Mouse (Mus musculus): ENCODE data around the gene Zmym1. TPM values are rescaled to one million over a fixed set of nuclear protein-coding genes. Genes with fewer than 3 reads are reported as not detected.
"Not testable (repeated sequence)": the region's sequence is repeated elsewhere in the genome, so short reads cannot be mapped to it uniquely, and the experiment has no call there.

Zmym1 gene
- polyA plus RNA-seq, 3 experiments from 2014 or later, result 19.6 to 26.7 (median 22.5) TPM

- no peak for ATAC-seq
These were observed 34.1 kb downstream of the Zmym1 start for GRCm38 (mm10) chr4:127026826-127027225.

GRCm38 (mm10) chr4:127024240-127024639 lies 36.7 kb downstream of the Zmym1 start:
- ATAC-seq, result no peak

DNA sequence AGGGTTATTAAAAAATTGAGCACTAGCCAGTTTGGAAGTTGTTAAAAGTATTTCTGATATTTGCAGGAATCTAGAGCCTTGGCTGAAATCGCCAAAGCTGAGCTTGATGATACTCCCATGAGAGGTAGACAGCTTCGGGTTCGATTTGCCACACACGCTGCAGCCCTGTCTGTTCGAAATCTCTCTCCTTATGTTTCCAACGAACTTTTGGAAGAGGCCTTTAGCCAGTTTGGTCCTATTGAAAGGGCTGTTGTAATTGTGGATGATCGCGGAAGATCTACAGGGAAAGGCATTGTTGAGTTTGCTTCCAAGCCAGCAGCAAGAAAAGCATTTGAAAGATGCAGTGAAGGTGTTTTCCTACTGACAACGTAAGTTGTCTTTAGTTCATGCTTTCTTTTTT lies 37.8 kb downstream of the Zmym1 start:
- no peak for ATAC-seq

DNA sequence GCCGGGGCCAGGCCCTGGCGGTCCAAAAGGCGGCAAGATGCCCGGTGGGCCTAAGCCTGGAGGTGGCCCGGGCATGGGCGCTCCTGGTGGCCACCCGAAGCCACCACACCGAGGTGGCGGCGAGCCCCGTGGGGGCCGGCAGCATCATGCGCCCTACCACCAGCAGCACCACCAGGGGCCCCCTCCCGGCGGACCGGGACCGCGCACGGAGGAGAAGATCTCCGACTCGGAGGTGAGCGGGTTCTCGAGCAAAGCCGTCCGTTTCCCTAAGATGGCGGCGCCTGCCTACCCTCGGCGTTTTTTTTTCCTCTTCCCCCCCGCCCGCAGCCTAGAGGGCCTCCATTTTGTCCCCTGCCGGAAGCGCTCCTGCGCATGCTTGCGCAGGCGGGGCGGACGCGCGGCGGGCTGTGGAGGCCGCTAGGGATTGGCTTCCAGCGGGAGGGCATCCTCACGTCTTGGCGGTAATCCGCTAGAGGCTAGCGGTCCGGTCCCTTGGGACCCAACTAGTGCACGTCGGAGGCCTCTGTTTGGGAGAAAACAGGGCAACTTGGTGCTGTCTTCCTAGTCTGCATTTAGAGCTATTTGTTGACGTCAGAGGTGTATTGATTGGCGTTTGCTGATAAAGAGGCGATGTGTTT lies 38.8 kb downstream of the Zmym1 start:
- peak; percentile 59 for ATAC-seq

- ATAC-seq, result peak; percentile 91
These were observed 39.6 kb downstream of the Zmym1 start, which contains the start of gene Sfpq for GRCm38 (mm10) chr4:127021151-127021945. Sfpq (plus strand) TSS chr4:127021324.

DNA sequence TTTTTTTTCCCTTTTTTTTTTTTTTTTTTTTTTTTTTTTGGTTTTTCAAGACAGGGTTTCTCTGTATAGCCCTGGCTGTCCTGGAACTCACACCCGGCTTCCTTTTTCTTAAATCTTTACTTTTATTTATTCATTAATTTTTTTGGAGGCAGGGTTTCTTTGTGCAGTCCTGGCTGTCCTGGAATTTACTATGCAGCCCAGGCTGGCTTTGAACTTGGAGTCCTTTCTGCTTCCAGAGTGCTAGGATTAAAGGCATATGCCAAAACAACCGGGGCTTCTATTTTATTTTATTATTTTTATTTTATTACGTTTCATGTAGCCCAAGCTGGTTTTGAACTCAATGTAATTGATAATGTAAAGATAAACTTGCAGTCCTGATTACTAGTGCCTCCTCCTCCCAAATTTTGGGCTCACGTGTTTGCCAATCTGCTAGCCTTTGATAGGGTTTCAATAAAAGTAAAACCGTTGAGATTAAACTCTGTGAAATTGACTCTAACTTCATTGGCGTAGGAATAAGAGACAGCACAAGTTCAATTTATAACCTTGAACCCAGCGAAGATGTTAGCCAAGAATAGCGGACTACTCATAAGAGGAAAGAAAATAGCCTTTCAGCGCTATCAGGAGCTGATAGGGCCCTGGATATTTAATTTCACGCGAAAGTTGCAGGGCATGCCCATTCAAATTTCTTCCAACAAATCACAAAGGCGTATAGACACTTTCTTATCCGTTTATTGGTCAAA lies 40.4 kb downstream of the Zmym1 start:
- ATAC-seq, result no peak

GRCm38 (mm10) chr4:127016366-127016765 lies 44.6 kb downstream of the Zmym1 start:
- no peak for ATAC-seq

DNA sequence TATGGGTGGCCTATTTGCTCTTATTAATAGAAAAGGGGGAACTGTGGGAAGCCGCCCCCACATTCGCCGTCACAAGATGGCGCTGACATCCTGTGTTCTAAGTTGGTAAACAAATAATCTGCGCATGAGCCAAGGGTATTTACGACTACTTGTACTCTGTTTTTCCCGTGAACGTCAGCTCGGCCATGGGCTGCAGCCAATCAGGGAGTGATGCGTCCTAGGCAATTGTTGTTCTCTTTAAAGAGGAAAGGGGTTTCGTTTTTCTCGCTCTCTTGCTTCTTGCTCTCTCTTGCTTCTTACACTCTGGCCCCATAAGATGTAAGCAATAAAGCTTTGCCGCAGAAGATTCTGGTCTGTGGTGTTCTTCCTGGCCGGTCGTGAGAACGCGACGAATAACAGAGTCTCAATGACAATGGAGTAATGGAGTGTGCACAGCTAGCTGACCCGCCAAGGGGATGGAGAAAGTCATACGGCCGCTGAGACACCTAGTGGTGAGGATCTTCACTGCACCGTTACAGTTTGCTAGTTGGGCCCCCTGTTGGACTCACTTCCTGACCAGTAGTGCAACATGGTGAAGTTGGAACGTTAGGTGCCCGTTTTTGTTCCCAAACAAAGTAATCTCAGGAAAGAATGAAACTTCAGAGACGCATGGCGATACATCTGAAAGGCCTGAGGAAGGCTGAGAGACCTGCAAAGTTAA lies 45.5 kb downstream of the Zmym1 start:
- peak; percentile 96 for ATAC-seq

DNA sequence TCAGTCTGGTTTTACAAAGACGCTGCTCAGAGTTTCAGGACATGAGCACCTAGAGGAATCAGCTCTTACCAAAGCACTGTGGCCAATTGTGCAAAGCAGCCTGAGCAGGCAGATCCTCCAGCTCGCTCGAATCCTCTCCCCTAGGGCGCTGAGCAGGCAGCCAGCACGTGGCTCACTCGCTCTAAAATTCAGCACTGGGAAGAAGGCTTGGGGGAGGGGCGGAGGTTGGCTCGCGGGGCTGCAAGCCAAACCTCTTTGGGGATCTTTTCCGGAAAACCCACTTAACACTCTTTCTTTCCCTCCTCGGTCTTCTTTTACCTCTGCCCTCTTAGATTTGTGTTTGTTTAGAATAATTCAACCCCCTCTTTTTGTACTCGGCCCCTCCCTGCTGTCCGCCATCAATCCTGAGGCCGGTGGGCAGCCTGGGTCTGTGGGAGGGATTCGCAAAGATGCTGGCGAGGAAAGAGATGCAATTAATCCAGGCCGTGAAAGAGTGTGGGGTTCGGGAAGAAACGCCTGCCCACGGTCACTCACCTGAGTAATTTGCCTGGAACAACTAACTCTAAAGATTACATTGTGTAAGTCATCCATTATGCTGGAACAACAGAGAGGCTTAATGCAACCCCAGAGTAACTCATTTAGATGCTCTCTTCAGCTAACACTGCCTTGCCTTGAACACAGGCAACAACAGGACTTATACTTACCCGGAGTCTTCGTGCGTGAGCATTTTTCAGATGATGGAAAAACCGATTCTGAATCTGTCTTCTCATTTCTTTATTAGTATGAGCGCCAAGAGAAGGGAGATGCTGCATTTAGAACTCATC lies 55.6 kb downstream of the Zmym1 start:
- ATAC-seq, result no peak

GRCm38 (mm10) chr4:127004384-127004783 lies 56.6 kb downstream of the Zmym1 start:
- no peak for ATAC-seq

DNA sequence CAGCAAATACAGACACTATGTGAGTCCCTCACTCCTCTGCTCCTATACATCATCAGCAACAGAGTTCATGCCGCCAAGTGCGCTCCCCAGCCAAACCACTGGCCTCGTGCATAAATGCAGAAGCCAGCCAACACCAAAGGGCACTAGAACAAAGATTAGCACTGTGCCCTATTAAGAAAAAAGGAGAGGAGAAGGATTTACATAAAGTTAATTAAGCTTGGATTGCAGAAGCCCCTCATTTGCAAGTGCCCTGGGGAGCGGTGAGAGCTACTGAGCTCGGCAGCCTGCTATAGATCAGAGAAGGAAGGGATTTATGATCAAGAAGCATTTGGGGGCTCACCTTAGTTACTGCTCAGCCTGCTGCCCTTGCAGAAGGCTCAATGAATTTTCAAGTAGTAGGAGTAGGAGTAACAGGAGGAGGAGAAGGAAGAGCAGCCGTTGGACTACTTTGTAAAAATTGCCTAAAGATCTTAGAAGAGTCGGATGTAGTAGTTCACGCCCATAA lies 60.3 kb downstream of the Zmym1 start:
- no peak for ATAC-seq

- not testable (repeated sequence) for ATAC-seq
These were observed 61.6 kb downstream of the Zmym1 start for GRCm38 (mm10) chr4:126999372-126999771.

Other genes with a start within 250 kb of the Zmym1 start
- gene Zmym4, start 93.0 kb downstream of the Zmym1 start, polyA plus RNA-seq (2017; shearing (Covaris generic)), result 10 to 100 TPM; 12.1 to 22.4 (median 12.6) TPM
- 10 to 100 TPM; 36.0 to 64.5 (median 57.7) TPM for gene Sfpq, start 39.8 kb downstream of the Zmym1 start, polyA plus RNA-seq (2017; shearing (Covaris generic))
- gene Zmym6, start 16.2 kb upstream of the Zmym1 start, polyA plus RNA-seq (2017; shearing (Covaris generic)), result 10 to 100 TPM; 11.2 to 30.7 (median 15.2) TPM
- 10 to 100 TPM; 12.0 to 23.9 (median 19.0) TPM for gene Tmem35b, start 62.5 kb upstream of the Zmym1 start, polyA plus RNA-seq (2017; shearing (Covaris generic))
- not detected for gene Dlgap3, start 108.1 kb upstream of the Zmym1 start, polyA plus RNA-seq (2017; shearing (Covaris generic))
- 10 to 100 TPM; 36.7 to 50.5 (median 49.6) TPM for gene Smim12, start 182.6 kb upstream of the Zmym1 start, polyA plus RNA-seq (2017; shearing (Covaris generic))

All from inflammation-experienced regulatory T-cells, adult 6 months (primary cell).